ENCODE assay signal across 26 mouse cellular contexts in the genomic region with DNA sequence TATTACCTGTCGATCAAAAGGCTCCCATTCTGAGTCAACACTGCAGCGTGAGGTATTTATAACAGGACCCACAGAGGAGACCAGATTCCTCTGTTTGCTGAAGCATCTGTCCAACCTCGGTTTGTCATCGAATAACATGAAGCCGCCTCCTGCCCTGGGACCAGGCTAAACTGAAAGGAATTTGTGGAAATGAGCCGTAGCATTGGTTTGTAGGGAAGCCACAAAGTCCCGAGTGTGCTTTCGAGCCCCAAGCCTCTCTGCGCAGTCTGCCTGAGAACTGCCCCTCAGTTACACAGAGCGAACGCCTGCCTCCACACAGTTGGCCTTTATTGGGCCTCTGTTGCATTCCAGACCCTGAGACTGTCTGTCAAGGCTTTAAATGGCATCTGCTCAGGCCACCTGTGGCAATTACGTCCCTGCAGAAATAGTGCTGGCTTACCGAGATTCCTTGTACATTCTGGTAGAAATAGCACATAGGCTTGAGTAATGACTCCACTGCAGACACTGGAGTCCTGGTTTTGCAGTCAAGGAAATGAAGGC. TPM values are rescaled to one million over a fixed set of nuclear protein-coding genes. Genes with fewer than 3 reads are reported as not detected.
DNase-seq lines count a peak whose midpoint lies in the region; ATAC-seq and TF ChIP-seq lines count a peak whose summit lies in the region.
"Had no signal": no experiment of that assay in that cellular context is flagged by ENCODE, and none has a peak within 500 bp of the region (broad histone marks: within the 10 kb centered on the region; RNA-seq: fewer than 3 reads in every experiment).

No protein-coding gene starts in this region.

- H3K27me3 ChIP-seq in heart, embryonic 13.5 days (replicated peaks): no peaks in the 10 kb centered on the region
- H3K27me3 ChIP-seq in heart, embryonic 12.5 days (replicated peaks): no peaks in the 10 kb centered on the region
- no peaks in the 10 kb centered on the region for H3K27me3 ChIP-seq in C2C12 (ENCODE audit: control insufficient read depth, insufficient read depth, insufficient read length)
- no peaks in the 10 kb centered on the region for H3K27me3 ChIP-seq in embryonic facial prominence, embryonic 14.5 days (replicated peaks; ENCODE audit: control insufficient read depth, insufficient read depth, low read length)
- H3K27me3 ChIP-seq in limb, embryonic 15.5 days: no peaks in the 10 kb centered on the region
- H3K27me3 ChIP-seq: forebrain, embryonic 15.5 days; liver, embryonic 15.5 days; midbrain, embryonic 15.5 days; stomach, embryonic 15.5 days had no signal

- H3K9me3 ChIP-seq in heart, embryonic 13.5 days: no peaks in the 10 kb centered on the region
- no peaks in the 10 kb centered on the region for H3K9me3 ChIP-seq in heart, embryonic 12.5 days (replicated peaks)
- no peaks in the 10 kb centered on the region for H3K9me3 ChIP-seq in embryonic facial prominence, embryonic 14.5 days (ENCODE audit: control insufficient read depth, low read length)
- H3K9me3 ChIP-seq in limb, embryonic 15.5 days: no peaks in the 10 kb centered on the region
- H3K9me3 ChIP-seq: forebrain, embryonic 15.5 days; liver, embryonic 15.5 days; midbrain, embryonic 15.5 days; stomach, embryonic 15.5 days had no signal

- H3ac ChIP-seq in C2C12 (ENCODE audit: control insufficient read depth, insufficient read length, low read depth): peak overlapping the region; percentile 28

- peak overlapping the region; percentile 2; the same call in 1 of the 2 replicates for H3K9ac ChIP-seq in heart, embryonic 13.5 days
- no peak overlapping the region for H3K9ac ChIP-seq in heart, embryonic 12.5 days
- no peak overlapping the region for H3K9ac ChIP-seq in embryonic facial prominence, embryonic 14.5 days (ENCODE audit: low read depth, low read length)
- no peak overlapping the region for H3K9ac ChIP-seq in limb, embryonic 15.5 days
- H3K9ac ChIP-seq: forebrain, embryonic 15.5 days; liver, embryonic 15.5 days; midbrain, embryonic 15.5 days; stomach, embryonic 15.5 days had no signal

- peaks cover 93% of the 10 kb centered on the region for H3K79me3 ChIP-seq in C2C12 (ENCODE audit: low read depth)

- peaks cover 73% of the 10 kb centered on the region for H3K36me3 ChIP-seq in heart, embryonic 13.5 days
- peaks cover 62% of the 10 kb centered on the region for H3K36me3 ChIP-seq in heart, embryonic 12.5 days
- H3K36me3 ChIP-seq in C2C12 (ENCODE audit: control insufficient read depth, insufficient read depth): peaks cover 83% of the 10 kb centered on the region
- peaks cover 82% of the 10 kb centered on the region for H3K36me3 ChIP-seq in embryonic facial prominence, embryonic 14.5 days (ENCODE audit: control insufficient read depth, insufficient read depth, low read length)
- peaks cover 67% of the 10 kb centered on the region for H3K36me3 ChIP-seq in limb, embryonic 15.5 days

- 77% methylated on average over 13 of the region's 13 CpGs for WGBS in heart, embryonic 13.5 days
- WGBS in heart, embryonic 12.5 days: 77% methylated on average over 13 of the region's 13 CpGs
- 65% methylated on average over 13 of the region's 13 CpGs for WGBS in embryonic facial prominence, embryonic 14.5 days
- 39% methylated on average over 13 of the region's 13 CpGs for WGBS in limb, embryonic 15.5 days

- ATAC-seq in heart, embryonic 13.5 days (ENCODE audit: extremely low read depth, insufficient number of reproducible peaks, low FRiP score, low TSS enrichment): no peak
- no peak for ATAC-seq in heart, embryonic 12.5 days (ENCODE audit: insufficient number of reproducible peaks, low FRiP score)
- ATAC-seq in embryonic facial prominence, embryonic 14.5 days (ENCODE audit: low read depth): peak; percentile 44; the same call in 1 of the 2 replicates
- peak; percentile 53; the same call in 1 of the 2 replicates for ATAC-seq in limb, embryonic 15.5 days (ENCODE audit: insufficient number of reproducible peaks, low FRiP score, low TSS enrichment, low read depth)
- ATAC-seq: forebrain, embryonic 15.5 days; midbrain, embryonic 15.5 days had no signal

- peak; percentile 43 for DNase-seq in embryonic facial prominence, embryonic 14.5 days (ENCODE audit: low spot score)
- DNase-seq in adrenal gland, postnatal 10 days: no peak
- DNase-seq in left cerebral cortex, adult 9 months (ENCODE audit: low spot score in 2 of 2): no peak
- DNase-seq: cerebellum, adult 2 months; gastrocnemius, postnatal 10 days; heart, adult 11 months; heart, postnatal 14 days; kidney, adult 11 months; kidney, postnatal 4 days; layer of hippocampus, adult 9-11 months; liver; thymus, postnatal 25 days had no signal

- H3K4me1 ChIP-seq in heart, embryonic 13.5 days: peaks cover 63% of the 10 kb centered on the region
- H3K4me1 ChIP-seq in heart, embryonic 12.5 days (replicated peaks): peaks cover 52% of the 10 kb centered on the region
- H3K4me1 ChIP-seq in embryonic facial prominence, embryonic 14.5 days (ENCODE audit: control insufficient read depth, insufficient read depth, low read length): peaks cover 18% of the 10 kb centered on the region
- peaks cover 62% of the 10 kb centered on the region for H3K4me1 ChIP-seq in limb, embryonic 15.5 days

- H3K79me2 ChIP-seq in C2C12 (ENCODE audit: control insufficient read depth, insufficient read depth): peaks cover 100% of the 10 kb centered on the region

- no peak overlapping the region; the same call in 1 of the 2 replicates for H3K27ac ChIP-seq in heart, embryonic 13.5 days (replicated peaks)
- no peak overlapping the region; the same call in 1 of the 2 replicates for H3K27ac ChIP-seq in heart, embryonic 12.5 days (ENCODE audit: poor library complexity, severe bottlenecking)
- 0 out of 2 replicates have a peak overlapping the region, but pooled peaks have one; percentile 8 for H3K27ac ChIP-seq in embryonic facial prominence, embryonic 14.5 days (replicated peaks; ENCODE audit: low read depth, low read length)
- peak overlapping the region; percentile 35; the same call in 1 of the 2 replicates for H3K27ac ChIP-seq in limb, embryonic 15.5 days
- H3K27ac ChIP-seq: forebrain, embryonic 15.5 days; liver, embryonic 15.5 days; macrophage; midbrain, embryonic 15.5 days; stomach, embryonic 15.5 days had no signal

- no peak overlapping the region for H3K4me3 ChIP-seq in heart, embryonic 13.5 days
- H3K4me3 ChIP-seq in heart, embryonic 12.5 days: no peak overlapping the region
- no peak overlapping the region for H3K4me3 ChIP-seq in C2C12 (ENCODE audit: insufficient read depth, poor library complexity, severe bottlenecking)
- no peak overlapping the region for H3K4me3 ChIP-seq in embryonic facial prominence, embryonic 14.5 days (ENCODE audit: low read depth, low read length)
- H3K4me3 ChIP-seq in limb, embryonic 15.5 days: no peak overlapping the region
- H3K4me3 ChIP-seq: forebrain, embryonic 15.5 days; liver, embryonic 15.5 days; midbrain, embryonic 15.5 days; stomach, embryonic 15.5 days had no signal

- no peak for TF ChIP-seq CTCF in C2C12 (IDR thresholded peaks at IDR 0.05; ENCODE audit: control insufficient read depth, insufficient read depth, insufficient read length)

- H3K4me2 ChIP-seq in heart, embryonic 13.5 days: no peak overlapping the region
- H3K4me2 ChIP-seq in heart, embryonic 12.5 days: no peak overlapping the region
- H3K4me2 ChIP-seq in embryonic facial prominence, embryonic 14.5 days (ENCODE audit: low read depth, low read length): no peak overlapping the region
- no peak overlapping the region for H3K4me2 ChIP-seq in limb, embryonic 15.5 days
- H3K4me2 ChIP-seq: forebrain, embryonic 15.5 days; heart, embryonic 11.5 days; liver, embryonic 15.5 days; midbrain, embryonic 15.5 days; stomach, embryonic 15.5 days had no signal

TF ChIP-seq in C2C12, 6 proteins besides CTCF, POLR2A, EP300 and RAD21 (continues in another document):
- no peak for TF ChIP-seq FOSL1 (IDR thresholded peaks at IDR 0.05; ENCODE audit: insufficient read depth, low read length, poor library complexity, severe bottlenecking)
- no peak for TF ChIP-seq MAX (IDR thresholded peaks at IDR 0.05)
- TF ChIP-seq USF1 (IDR thresholded peaks at IDR 0.05; ENCODE audit: low read depth): no peak
- no peak for TF ChIP-seq MYOG (IDR thresholded peaks at IDR 0.05; ENCODE audit: control insufficient read depth, extremely low read depth, insufficient read length)

RNA-seq across cellular contexts. Expression of a gene that starts 6.1 kb away (rescaled TPM):
- 81.9 and 84.7 TPM in 2 replicates for polyA plus RNA-seq in heart, embryonic 13.5 days (2015; fragmentation: Nextera tagmentation; extraction: Ambion mirVana)
- polyA plus RNA-seq in heart, embryonic 12.5 days (2016; fragmentation: Nextera tagmentation; extraction: Ambion mirVana): 87.5 and 91.9 TPM in 2 replicates
- 136 TPM for polyA plus RNA-seq in C2C12 (2012; fragmentation: generic; extraction: Trizol)
- 122 and 134 TPM in 2 replicates for polyA plus RNA-seq in embryonic facial prominence, embryonic 14.5 days (2014; fragmentation: Nextera tagmentation; extraction: Ambion mirVana)
- polyA plus RNA-seq in limb, embryonic 15.5 days (2015; fragmentation: Nextera tagmentation; extraction: Ambion mirVana): 143 and 150 TPM in 2 replicates
- 100 to 1,000 TPM; 105 to 125 TPM for total RNA-seq in adrenal gland, postnatal 10 days (2021)

RNA-seq across cellular contexts. Expression of a gene that starts 11.5 kb away (rescaled TPM):
- polyA plus RNA-seq in heart, embryonic 13.5 days (2015; fragmentation: Nextera tagmentation; extraction: Ambion mirVana): 23.0 and 25.3 TPM in 2 replicates
- 23.1 and 25.2 TPM in 2 replicates for polyA plus RNA-seq in heart, embryonic 12.5 days (2016; fragmentation: Nextera tagmentation; extraction: Ambion mirVana)
- 24.7 TPM for polyA plus RNA-seq in C2C12 (2012; fragmentation: generic; extraction: Trizol)
- 26.7 and 30.2 TPM in 2 replicates for polyA plus RNA-seq in embryonic facial prominence, embryonic 14.5 days (2014; fragmentation: Nextera tagmentation; extraction: Ambion mirVana)
- 22.0 and 24.2 TPM in 2 replicates for polyA plus RNA-seq in limb, embryonic 15.5 days (2015; fragmentation: Nextera tagmentation; extraction: Ambion mirVana)
- total RNA-seq in adrenal gland, postnatal 10 days (2021): 10 to 100 TPM; 24.5 to 26.7 TPM

RNA-seq across cellular contexts. Expression of a gene that starts 48.6 kb away (rescaled TPM):
- polyA plus RNA-seq in heart, embryonic 13.5 days (2015; fragmentation: Nextera tagmentation; extraction: Ambion mirVana): 10.5 and 12.6 TPM in 2 replicates
- polyA plus RNA-seq in heart, embryonic 12.5 days (2016; fragmentation: Nextera tagmentation; extraction: Ambion mirVana): 9.5 and 10.1 TPM in 2 replicates
- polyA plus RNA-seq in C2C12 (2012; fragmentation: generic; extraction: Trizol): 38.7 TPM
- polyA plus RNA-seq in embryonic facial prominence, embryonic 14.5 days (2014; fragmentation: Nextera tagmentation; extraction: Ambion mirVana): 4.7 and 7.0 TPM in 2 replicates
- polyA plus RNA-seq in limb, embryonic 15.5 days (2015; fragmentation: Nextera tagmentation; extraction: Ambion mirVana): 5.2 and 7.4 TPM in 2 replicates
- 10 to 100 TPM in 1 of 2 experiments, 1 to 10 TPM in 1; 7.2 to 10.1 TPM for total RNA-seq in adrenal gland, postnatal 10 days (2021)
- polyA plus RNA-seq: macrophage had no signal

RNA-seq across cellular contexts. Expression of a gene that starts 52.5 kb away (rescaled TPM):
- polyA plus RNA-seq in heart, embryonic 13.5 days (2015; fragmentation: Nextera tagmentation; extraction: Ambion mirVana): 0.68 and 1.1 TPM in 2 replicates
- polyA plus RNA-seq in heart, embryonic 12.5 days (2016; fragmentation: Nextera tagmentation; extraction: Ambion mirVana): not detected in 2 replicates
- polyA plus RNA-seq in C2C12 (2012; fragmentation: generic; extraction: Trizol): 3.6 TPM
- 2.3 and 2.7 TPM in 2 replicates for polyA plus RNA-seq in embryonic facial prominence, embryonic 14.5 days (2014; fragmentation: Nextera tagmentation; extraction: Ambion mirVana)
- polyA plus RNA-seq in limb, embryonic 15.5 days (2015; fragmentation: Nextera tagmentation; extraction: Ambion mirVana): 0.92 and 1.1 TPM in 2 replicates
- total RNA-seq in adrenal gland, postnatal 10 days (2021): not detected
- total RNA-seq: common myeloid progenitor, adult 5-6 weeks; heart, postnatal 14 days; left cerebral cortex, adult 8-10 months; neutrophil, adult 5-6 weeks had no signal
- polyA plus RNA-seq: cerebellum, adult 2 months; forebrain, embryonic 15.5 days; hindbrain, embryonic 11.5 days; liver, embryonic 15.5 days; macrophage; midbrain, embryonic 15.5 days had no signal

Comparison
In these comparisons a context has a peak if more than half of its experiments do, and no peak if none do; other contexts are left out.
1. ATAC-seq: peak in embryonic facial prominence, embryonic 14.5 days (single experiment) and limb, embryonic 15.5 days (single experiment); none in heart, embryonic 13.5 days (single experiment) and heart, embryonic 12.5 days (single experiment).
2. H3K27ac ChIP-seq: peak in embryonic facial prominence, embryonic 14.5 days (single experiment) and limb, embryonic 15.5 days (single experiment); none in heart, embryonic 13.5 days (single experiment) and heart, embryonic 12.5 days (single experiment).